Mouse (Mus musculus) macrophage (primary cell): ENCODE results near the gene Ostf1. TPM values are rescaled to one million over a fixed set of nuclear protein-coding genes. Genes with fewer than 3 reads are reported as not detected.

Source experiments
- H3K27ac ChIP-seq: fragments of 350-480 bp; formaldehyde crosslinking; 2 replicates; pipeline ENCODE4 v1.9.0; 2021
- H3K36me3 ChIP-seq: fragments of 350-480 bp; formaldehyde crosslinking; 2 replicates; pipeline ENCODE4 v1.9.0; 2021; ENCODE audit errors: inconsistent target
- H3K4me3 ChIP-seq: fragments of 350-480 bp; formaldehyde crosslinking; 2 replicates; pipeline ENCODE4 v1.9.0; 2021; ENCODE audit errors: inconsistent target
- H3K79me2 ChIP-seq: fragments of 350-480 bp; formaldehyde crosslinking; 2 replicates; pipeline ENCODE4 v1.9.0; 2021; ENCODE audit errors: inconsistent target
- WGBS: methylation state at CpG from one replicate; pipeline ENCODE4 v1.1.7; 2026; ENCODE audit warnings: inconsistent platforms; ENCODE audit not compliant: missing documents; 5-methylcytosine and 5-hydroxymethylcytosine counted together
- polyA plus RNA-seq: library from polyadenylated mRNA; stranded (reverse); fragments of 250-400 nt; gene quantifications from 3 replicates; pipeline ENCODE4 v1.2.4, GENCODE M21; 2018; ENCODE audit warnings: inconsistent platforms

The Ostf1 gene
- polyA plus RNA-seq, 1 experiment from 2014 or later: 583 TPM

DNA sequence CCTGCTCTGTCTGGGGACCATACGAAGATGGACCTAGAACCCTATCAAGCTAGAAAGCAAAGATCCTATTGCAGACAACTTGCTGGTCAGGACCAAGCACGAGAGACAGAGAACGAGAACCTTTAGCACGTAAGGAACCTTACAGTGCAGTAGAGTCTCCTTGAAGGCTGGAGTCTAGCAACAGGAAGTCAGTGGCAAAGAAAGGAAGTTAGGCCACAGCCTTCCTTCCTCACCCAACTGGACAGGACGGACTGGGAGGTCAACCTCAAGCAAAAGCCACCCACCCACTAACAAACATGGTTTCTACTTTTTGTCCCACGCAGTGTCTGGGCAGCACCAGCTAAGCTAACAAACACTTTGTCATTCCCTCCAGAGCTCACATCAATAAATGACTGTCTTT, 48.7 kb downstream of the Ostf1 start:
- H3K79me2 ChIP-seq: peaks cover 43% of the 10 kb centered on the region; the same call in 1 of the 2 replicates
- peaks cover 53% of the 10 kb centered on the region for H3K36me3 ChIP-seq
- no peak overlapping the region for H3K4me3 ChIP-seq
- 24% methylated on average over 6 of the region's 6 CpGs for WGBS
- peak overlapping the region; percentile 8 for H3K27ac ChIP-seq

DNA sequence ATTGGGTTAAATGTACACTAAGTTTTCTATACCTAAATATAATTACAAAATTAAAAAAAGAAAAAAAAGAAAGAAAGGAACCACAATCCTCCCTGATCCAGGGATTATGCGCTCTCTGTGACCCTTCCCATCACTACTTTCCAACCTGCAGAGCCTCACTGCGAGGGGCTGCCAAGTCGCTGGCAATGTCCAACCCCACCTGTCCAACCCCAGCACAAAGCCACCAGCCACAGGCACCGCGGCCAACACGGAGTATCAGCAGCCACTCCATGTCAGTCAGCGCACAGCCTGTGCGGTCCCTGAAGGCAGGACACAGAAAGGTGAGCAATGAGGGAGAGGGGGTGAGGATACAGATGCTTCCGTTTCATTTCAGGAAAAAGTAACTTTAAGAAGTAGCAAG, 49.4 kb downstream of the Ostf1 start:
- H3K4me3 ChIP-seq: no peak overlapping the region
- WGBS: 97% methylated on average over 7 of the region's 9 CpGs
- H3K27ac ChIP-seq: no peak overlapping the region
- H3K79me2 ChIP-seq: peaks cover 37% of the 10 kb centered on the region; the same call in 1 of the 2 replicates
- H3K36me3 ChIP-seq: peaks cover 47% of the 10 kb centered on the region

DNA sequence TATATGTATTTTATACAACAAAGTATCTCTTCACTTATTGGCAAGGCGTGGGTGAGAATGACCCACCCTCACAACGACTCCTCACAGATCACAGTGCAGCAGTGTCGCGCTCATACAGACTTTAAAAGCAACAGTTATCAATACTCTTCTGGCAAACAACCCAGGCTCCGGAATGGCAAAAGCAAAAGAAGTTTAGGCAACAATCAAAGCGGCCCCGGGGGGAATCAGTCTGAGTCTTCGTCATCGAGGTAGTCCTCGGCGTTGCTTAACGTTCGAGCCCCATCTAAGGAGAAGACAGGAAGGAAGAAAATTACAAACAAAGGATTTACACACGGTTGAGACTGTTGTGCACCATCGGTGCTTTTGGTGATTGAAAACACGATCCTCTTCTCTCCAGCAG, 50.6 kb downstream of the Ostf1 start:
- Histone ChIP-seq H3K79me2 (peaks cover 25% of the 10 kb centered on the region; the same call in 1 of the 2 replicates), H3K27ac (no peak overlapping the region), H3K36me3 (peaks cover 36% of the 10 kb centered on the region), H3K4me3 (no peak overlapping the region)
- WGBS: 87% methylated on average over 16 of the region's 16 CpGs

DNA sequence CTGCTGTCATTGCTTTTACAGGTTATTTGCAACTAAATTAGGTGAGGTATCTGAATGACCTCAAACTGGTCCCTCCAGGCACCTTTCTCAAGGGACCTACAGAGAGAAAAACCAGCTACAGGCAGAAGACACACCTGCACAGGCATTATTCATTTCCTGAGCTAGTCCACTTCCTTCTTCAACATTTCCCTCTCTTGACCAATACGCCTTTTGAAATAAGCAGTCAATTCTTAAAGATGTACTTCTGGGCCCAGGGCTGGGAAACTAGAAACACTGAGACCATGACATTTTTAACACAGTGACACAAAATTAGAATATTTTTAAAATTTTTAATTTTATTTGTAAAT, 52.6 kb downstream of the Ostf1 start:
- Histone ChIP-seq H3K27ac (no peak overlapping the region), H3K4me3 (no peak overlapping the region), H3K36me3 (peaks cover 16% of the 10 kb centered on the region), H3K79me2 (peaks cover 9% of the 10 kb centered on the region; the same call in 1 of the 2 replicates)
- 38% methylated on average over 1 of the region's 1 CpGs for WGBS

DNA sequence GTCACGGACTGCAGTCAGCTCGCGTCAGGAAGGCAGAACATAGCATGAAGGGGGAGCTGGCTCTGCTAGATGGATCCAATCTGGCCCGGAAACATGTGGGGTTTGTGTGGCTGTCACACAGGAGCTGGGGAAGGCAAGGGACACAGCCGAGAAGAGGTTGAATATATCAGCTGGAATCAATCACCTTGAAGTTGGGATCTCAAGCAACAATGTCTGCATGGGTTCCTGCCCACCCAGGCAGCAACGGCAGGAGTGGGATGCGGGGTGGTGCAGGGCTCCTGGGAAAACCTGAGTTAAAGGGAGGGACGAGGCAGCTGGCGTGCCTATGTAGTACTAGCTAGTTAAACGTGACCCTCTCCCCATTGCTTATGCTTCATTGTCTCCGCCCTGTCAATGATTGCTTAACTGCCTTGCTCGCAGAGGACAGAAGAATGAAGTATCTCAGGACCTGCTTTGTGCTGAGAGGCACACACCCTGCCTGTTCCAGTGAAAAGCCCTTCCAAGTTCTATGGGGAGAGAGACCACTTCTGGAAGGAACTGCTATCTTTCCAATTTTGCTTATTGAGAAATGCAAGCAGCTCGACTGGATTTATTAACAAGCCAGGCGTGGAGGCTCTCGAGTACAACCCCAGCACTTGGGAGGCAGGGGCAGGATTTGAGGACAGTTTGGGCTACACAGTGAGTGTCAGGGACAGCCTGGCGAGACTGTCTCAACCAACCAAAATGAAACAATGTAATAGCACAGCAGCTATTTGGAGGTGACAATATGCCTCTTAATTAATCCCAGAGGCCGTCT, 53.2 kb downstream of the Ostf1 start:
- peaks cover 9% of the 10 kb centered on the region; the same call in 1 of the 2 replicates for H3K79me2 ChIP-seq
- peaks cover 16% of the 10 kb centered on the region for H3K36me3 ChIP-seq
- WGBS: 69% methylated on average over 15 of the region's 17 CpGs
- H3K4me3 ChIP-seq: no peak overlapping the region
- H3K27ac ChIP-seq: no peak overlapping the region

DNA sequence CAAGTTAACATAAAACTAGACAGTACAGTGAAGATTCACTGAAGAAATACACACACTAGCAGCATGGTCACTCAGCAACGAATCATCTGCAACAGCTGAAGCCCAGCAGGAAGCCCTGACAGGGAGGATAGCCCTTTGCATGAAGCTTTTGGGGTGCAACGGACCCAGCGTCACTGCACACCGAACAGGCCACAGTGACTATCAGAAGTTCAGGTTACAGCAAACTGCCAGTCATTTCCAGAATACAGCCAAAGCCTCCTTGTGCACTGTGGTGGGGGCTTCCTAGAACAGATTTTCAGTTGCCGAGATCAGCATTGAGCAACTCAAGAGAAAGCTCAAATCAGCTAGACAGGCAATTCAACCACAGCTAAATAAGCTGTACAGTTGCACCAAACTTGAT, 54.3 kb downstream of the Ostf1 start:
- Histone ChIP-seq H3K27ac (no peak overlapping the region), H3K4me3 (no peak overlapping the region), H3K36me3 (peaks cover 16% of the 10 kb centered on the region), H3K79me2 (peaks cover 5% of the 10 kb centered on the region; the same call in 1 of the 2 replicates)
- WGBS: 43% methylated on average over 5 of the region's 5 CpGs

DNA sequence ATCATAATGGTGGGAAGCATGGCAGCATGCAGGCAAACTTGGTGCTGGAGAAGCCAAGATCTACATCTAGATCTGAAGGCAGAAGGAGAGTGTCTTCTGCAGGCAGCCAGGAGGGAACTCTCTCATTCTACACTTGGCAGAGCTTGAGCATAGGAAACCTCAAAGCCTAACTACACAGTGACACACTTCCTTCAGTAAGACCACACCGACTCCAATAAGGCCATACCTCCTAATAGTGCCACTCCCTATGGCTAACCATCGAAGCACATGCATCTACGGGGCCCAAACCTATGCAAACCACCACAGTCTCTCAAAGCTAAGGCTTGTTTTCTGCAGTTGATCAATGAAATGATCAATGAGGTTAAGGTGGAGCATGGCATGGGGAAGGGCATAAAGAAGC, 55.7 kb downstream of the Ostf1 start:
- Histone ChIP-seq H3K79me2 (no peaks in the 10 kb centered on the region), H3K36me3 (peaks cover 11% of the 10 kb centered on the region), H3K4me3 (no peak overlapping the region), H3K27ac (no peak overlapping the region)
- 13% methylated on average over 3 of the region's 3 CpGs for WGBS

DNA sequence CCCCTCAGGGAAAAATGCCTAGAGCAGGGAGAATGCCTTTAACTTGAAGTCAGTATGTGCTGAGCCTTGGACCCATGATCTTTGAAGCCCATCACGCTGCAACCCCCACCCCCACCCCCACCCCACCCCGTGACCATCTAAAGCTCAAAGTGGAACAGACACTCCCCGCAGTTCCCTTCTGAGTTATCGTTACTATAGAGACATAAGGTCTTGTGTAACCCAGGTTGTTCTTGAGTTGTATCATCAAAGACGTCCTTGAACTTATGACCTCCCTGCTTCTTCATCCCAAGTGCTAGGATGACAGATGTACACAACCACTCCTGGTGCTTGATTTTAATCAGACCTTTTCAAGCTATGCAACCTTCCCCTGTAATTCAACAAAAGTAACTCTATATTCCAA, 57.7 kb downstream of the Ostf1 start:
- H3K4me3 ChIP-seq: no peak overlapping the region
- 49% methylated on average over 5 of the region's 5 CpGs for WGBS
- H3K79me2 ChIP-seq: no peaks in the 10 kb centered on the region
- no peaks in the 10 kb centered on the region for H3K36me3 ChIP-seq
- no peak overlapping the region for H3K27ac ChIP-seq

DNA sequence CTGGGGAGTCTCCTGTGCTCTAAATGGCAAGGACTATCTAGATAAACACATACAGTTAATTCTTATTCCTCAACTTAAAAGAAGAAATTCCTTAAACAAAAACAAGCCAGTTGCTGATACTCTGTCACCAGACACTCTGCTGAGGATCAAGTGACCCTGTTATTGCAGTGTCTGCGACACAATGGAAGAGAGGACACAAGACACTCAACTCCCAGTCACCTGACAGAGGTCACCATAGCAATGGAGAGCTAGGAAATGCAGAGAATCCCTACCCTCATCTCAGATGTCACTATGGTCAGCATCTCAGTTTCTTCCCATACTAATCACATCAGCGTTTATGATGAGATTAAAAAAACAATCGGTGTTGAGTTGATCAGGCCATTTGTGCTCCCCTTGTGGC, 58.2 kb downstream of the Ostf1 start:
- no peaks in the 10 kb centered on the region for H3K79me2 ChIP-seq
- no peak overlapping the region for H3K4me3 ChIP-seq
- 94% methylated on average over 3 of the region's 3 CpGs for WGBS
- no peak overlapping the region for H3K27ac ChIP-seq
- H3K36me3 ChIP-seq: no peaks in the 10 kb centered on the region

DNA sequence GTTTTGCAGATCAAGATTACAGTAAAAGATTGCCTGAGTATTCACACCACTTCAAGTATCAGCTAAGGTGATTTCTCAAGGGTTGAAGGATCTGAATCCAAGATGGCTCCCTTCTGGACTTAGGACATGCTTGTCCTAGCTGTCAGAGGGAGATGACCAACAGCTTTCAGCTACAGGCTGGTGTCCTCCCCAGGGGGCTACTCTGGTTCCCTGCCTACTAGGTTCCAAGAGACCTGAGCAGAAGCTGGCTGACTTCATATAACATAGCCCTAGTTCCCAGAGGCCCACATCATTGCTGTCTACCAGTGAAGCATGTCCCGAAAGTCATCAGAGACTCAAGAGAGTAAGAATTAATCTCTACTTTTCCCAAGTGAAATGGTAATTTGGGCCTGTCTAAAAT, 62.1 kb downstream of the Ostf1 start:
- H3K4me3 ChIP-seq: no peak overlapping the region
- no peaks in the 10 kb centered on the region for H3K79me2 ChIP-seq
- H3K27ac ChIP-seq: no peak overlapping the region
- 100% methylated on average over 1 of the region's 1 CpGs for WGBS
- H3K36me3 ChIP-seq: no peaks in the 10 kb centered on the region

DNA sequence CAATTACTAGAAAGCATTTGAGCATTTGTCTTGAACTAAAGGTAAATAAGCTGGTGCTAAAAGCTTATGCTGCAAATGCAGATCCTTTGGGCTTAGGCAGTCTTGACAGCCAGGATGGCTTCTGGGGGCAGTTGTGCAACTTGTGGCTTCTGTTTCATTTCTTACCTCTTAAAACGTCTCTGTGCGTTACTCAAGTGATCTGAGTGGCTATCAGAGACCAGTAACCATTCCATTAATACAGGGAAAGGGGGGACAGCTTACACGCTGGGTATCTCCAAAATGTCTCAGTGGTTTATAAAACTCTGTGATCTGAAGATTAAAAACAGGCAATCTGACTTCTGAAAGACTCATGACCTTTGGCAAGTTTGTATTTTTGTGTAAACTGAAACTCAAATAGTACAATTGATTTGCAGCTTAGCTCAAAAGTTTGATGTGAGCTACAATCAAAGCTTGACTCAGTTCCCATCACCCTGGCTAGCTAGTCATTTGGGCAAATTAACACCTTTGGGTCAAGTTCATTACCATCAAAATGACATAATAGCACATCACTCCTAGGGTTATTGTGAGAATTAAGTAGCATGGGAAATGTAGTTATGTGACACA, 62.7 kb downstream of the Ostf1 start:
- no peak overlapping the region for H3K27ac ChIP-seq
- no peaks in the 10 kb centered on the region for H3K79me2 ChIP-seq
- WGBS: 38% methylated on average over 3 of the region's 3 CpGs
- no peaks in the 10 kb centered on the region for H3K36me3 ChIP-seq
- no peak overlapping the region for H3K4me3 ChIP-seq

DNA sequence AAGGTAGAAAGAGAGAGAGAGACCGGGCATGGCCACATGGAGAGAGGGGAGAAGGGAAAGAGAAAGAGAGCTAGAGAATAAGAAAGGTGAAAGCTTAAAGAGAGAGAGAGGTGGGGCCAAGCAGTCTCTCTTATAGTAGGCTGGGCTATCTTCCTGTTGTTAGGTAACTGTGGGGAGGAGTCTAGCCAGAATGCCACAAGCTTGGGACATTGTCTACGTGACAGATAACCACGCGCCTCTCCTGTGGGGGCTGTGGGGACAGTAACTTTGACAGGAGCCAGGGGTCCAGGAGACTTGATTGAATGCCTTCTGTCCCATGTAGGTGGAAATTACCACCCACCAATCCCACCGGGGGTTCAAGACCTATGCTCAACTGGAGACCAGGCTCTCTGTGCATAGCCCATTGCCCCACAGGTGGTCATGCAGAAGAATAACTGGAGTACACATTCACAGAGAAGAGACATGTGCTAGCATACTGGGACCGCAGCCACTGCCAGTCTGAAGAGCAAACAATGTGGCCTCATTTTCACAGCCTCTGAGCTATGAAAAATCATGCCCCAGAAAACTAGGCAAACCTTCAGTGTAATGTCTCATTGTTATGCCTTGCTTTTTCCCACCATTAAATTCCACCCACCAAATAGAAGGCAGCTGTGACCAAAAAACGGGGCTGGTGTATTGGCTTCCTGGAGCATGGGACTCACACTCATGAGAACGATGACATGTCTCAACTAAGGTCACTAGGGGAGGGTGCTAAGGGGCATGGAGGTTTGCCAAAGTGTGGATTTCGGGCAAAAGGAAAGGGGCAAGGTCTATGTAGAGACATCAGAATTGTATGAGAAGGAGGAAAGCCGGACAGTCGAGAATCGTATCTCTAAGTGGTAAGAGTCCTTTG, 63.4 kb downstream of the Ostf1 start:
- no peak overlapping the region for H3K27ac ChIP-seq
- no peak overlapping the region for H3K4me3 ChIP-seq
- WGBS: 61% methylated on average over 12 of the region's 12 CpGs
- no peaks in the 10 kb centered on the region for H3K79me2 ChIP-seq
- no peaks in the 10 kb centered on the region for H3K36me3 ChIP-seq

DNA sequence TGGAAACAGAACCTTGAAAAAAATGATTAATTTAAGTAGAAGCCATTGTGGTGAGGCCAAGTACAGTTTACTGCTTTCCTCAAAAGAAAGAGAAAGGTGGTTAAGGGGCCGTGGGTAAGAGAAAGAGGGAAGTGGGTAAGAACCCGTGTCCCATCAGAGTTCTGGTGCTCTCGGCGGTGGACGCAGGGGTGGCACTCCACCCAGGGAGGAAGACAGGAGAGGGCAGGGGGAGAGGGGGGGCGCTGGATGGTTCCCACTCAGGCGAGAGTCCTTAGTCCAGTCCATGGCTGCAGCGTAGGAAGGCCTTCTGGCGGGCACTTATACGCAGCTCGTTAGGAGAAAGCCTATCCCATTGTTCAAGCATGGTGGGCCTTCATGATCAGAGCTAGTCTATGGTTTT, 64.1 kb downstream of the Ostf1 start:
- H3K79me2 ChIP-seq: no peaks in the 10 kb centered on the region
- 45% methylated on average over 10 of the region's 11 CpGs for WGBS
- H3K36me3 ChIP-seq: no peaks in the 10 kb centered on the region
- H3K27ac ChIP-seq: no peak overlapping the region
- no peak overlapping the region for H3K4me3 ChIP-seq

DNA sequence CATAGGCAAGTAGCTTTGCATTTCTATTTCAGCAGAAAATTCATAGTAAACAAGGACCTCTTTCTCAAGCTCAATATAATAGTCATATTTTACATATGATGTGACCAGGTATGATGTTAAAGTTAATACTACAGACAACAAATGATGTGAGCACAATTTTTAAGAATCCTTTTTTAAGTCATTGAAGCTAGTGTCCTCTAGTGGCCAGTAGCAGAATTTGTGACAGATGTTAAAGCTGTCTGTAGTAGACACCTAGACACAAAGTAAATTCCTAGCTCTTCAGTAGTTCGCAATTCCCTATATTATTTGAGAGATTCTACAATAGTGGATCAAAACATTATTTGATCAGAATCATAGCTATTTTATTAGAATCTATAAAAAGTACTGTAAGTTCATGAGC, 73.9 kb downstream of the Ostf1 start:
- H3K36me3 ChIP-seq: no peaks in the 10 kb centered on the region
- no peak overlapping the region for H3K4me3 ChIP-seq
- no peak overlapping the region for H3K27ac ChIP-seq
- H3K79me2 ChIP-seq: no peaks in the 10 kb centered on the region
- WGBS: 89% methylated on average over 1 of the region's 1 CpGs

DNA sequence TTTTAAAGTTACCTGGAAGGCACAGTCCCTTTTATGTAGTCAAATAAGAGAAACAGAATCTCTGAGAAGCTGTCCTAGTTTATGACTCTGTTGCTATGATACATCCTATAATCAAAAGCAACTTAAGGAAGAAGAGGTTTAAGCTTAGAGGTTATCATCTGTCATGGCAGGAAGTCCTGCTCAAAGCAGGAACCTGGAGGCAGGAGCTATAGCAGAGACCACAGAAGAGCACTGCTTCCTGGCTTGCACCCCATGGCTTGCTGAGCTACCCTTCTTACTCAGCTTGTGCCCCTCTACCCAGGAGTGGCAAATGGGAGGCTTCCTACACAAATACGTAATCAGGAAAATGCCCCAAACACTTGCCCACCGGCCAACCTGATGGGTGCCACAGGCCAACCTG, 76.0 kb downstream of the Ostf1 start:
- no peaks in the 10 kb centered on the region for H3K36me3 ChIP-seq
- H3K27ac ChIP-seq: no peak overlapping the region
- H3K79me2 ChIP-seq: no peaks in the 10 kb centered on the region
- no peak overlapping the region for H3K4me3 ChIP-seq
- WGBS: 18% methylated on average over 2 of the region's 2 CpGs
